Mouse (Mus musculus): ENCODE measurements around the gene Ikbip.

Ikbip gene

GRCm38 (mm10) chr10:91082550-91083392 is at the start of gene Ikbip, which contains the start of gene Apaf1:
TSS of gene Ikbip (plus strand) at chr10:91082940.
TSS of gene Apaf1 (minus strand) at chr10:91082770.
- peak; percentile 96 to 99 for DNase-seq (ENCODE audit: low spot score in 2 of 2)

DNA sequence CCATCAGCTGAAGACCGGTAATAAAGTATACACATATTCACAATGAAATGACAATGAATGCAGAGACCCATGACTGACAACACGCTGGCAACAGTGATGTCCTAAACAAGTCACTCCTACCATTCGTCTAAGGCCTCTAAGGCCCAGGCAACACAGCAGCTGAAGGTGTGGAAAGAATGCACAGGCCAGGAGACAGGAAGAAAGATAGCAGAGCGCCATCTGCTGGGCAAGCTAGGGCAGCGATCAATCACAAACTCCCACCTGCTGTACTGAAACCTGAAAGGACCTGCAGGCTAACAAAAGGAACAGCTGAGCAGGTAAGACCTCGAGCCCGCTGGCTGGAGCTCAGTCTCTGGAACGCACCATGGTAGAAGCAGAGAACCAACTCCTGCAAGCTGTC is 48.8 kb upstream of the Ikbip start:
- DNase-seq (ENCODE audit: low spot score in 2 of 2) = peak; percentile 49 to 78

DNA sequence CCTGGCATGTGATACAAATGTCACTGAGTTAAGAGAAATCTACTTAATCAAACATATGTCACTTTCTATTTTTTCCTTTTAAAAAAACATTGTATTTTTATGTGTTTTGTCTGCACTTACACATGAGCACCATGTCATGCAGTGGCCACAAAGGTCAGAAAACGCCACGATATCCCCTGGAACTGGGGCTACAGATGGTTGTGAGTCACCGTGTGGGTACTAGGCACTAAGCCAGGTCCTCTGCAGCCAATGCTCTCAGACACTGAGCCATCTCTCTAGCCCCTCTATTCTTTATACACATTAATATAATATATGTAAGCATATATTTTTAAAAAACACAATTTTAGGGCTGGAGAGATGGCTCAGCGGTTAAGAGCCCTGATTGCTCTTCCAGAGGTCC is 33.0 kb upstream of the Ikbip start:
- no peak for DNase-seq (ENCODE audit: low spot score in 2 of 2)

DNA sequence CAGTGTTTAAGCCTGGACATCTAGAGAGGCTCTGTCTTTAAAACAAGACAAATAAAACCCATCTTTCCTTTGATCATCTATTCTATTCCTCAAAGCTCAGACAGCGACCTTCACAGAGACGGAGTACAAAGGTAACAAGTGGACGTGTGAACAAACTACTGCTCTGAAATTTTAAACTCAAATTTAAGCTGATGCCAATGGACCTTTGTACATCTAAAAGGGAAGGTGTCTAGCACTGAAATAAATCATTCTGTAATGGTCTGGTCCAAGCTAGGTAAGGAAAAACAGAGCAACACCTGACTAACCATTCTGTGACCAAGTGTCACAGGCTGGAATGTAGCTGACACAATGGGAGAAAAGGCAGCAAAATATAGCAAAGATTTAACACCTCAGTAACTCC is 31.6 kb upstream of the Ikbip start:
- no peak for DNase-seq (ENCODE audit: low spot score in 2 of 2)

DNA sequence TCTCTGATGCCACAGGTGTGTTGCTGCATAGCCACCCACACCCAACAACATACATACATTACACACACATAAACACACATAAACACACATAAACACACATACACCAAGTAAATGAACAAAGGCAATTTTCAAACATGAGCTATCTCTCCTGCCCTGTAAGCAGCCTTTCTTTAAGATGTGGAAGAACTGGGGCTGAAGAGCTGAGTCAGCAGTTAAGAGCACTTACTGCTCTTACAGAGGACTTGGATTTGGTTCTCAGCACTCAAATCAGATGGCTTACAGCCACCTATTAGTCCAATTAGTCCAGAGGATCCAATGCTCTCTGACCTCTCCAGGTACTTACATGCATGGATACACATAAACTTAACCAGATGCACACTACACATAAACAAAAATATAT is 30.0 kb upstream of the Ikbip start:
- DNase-seq (ENCODE audit: low spot score in 2 of 2) = no peak

DNA sequence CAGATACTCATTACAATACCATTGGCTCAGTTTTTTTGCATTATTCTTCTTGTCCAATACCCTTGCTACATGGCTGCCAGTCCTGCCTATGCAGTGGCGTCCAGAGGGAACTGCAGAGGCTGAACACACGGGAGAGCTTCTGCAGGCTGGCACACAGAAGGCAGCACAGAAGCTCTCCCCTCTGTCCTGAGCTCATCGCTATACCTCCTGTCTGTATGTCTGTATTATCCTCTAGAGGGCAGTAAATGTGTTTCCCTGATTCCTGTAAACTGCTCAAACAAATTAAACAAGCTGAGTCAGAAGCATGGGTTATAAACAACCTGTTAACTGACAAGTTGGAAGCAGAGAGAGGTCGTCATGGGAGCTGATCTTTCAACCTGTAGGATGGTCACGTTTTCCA is 22.0 kb upstream of the Ikbip start:
- no peak for DNase-seq (ENCODE audit: low spot score in 2 of 2)

- no peak for DNase-seq (ENCODE audit: low spot score in 2 of 2)
Measured at GRCm38 (mm10) chr10:91062355-91062754, 20.4 kb upstream of the Ikbip start.

DNA sequence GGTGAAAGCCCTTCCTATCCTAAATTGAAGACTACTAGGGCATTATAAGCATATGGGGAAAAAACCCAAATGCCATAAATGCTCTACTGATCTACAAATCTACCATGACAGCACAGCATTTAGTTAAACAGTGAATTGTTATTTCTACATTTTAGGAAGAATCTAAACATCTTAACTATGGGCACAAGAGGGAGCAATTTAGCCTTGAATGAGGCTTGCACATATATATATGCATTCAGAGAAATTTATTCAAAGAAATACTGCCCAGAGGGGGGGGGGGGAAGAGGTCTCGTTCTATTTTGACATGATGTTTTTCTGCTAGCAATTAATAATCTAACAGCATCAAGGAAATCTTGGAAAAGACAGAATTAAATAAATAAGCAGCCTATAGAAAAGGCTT is 11.0 kb upstream of the Ikbip start:
- no peak for DNase-seq (ENCODE audit: low spot score in 2 of 2)

DNA sequence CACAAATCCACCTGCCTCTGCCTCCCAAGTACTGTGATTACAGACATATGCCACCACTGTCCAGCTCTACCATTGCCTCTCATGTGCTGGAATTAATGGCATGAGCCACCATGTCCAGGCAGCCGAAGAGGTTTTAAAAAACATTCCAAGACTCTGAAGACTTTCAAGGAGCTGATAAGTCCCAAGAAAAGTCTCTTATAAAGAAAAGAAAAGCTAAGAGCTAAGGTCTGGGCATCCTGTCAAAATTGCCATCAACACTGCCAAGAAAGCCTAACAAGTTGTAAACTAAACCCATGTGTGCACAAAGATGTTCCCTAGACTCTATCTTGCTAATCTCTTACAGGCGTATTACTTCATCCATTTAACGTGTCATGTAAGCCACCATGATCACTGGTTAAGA is 9.4 kb upstream of the Ikbip start:
- DNase-seq (ENCODE audit: low spot score in 2 of 2) = no peak

DNA sequence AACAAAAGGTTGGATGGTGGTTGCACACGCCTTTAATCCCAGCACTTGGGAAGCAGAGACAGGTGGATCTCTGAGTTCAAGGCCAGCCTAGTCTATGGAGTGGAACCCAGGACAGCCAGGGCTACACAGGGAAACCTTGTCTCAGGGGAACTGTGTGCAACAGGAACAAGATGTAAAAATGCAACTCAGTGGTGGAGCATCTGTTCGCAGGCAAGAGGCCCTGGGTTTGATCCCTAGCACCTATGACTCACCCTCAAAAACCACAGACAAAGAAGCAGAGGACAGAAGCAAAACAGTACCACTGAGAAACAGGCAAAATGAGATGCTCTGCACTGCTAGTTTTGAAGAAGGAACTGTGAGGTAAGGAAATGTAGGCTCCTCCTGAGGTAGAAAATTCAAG is 6.1 kb upstream of the Ikbip start:
- no peak for DNase-seq (ENCODE audit: low spot score in 2 of 2)

DNA sequence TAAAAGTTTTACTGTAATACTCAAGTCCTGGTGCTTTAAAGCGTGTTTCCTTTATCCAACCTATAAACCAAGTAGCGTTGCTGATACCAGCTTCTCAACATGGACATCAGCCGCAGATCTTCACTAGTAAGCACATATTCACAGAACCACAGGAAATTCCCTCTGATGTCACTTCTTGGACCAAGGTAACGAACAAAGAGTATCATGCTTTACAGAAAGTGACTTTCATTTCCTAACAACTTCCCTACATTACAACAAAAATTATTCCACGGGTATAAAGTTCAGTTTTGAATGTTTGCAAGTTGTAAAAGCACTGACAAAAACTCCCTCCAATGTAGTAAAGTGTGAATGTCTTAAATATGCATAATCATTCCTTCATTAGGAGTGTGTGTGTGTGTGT is 2.2 kb upstream of the Ikbip start:
- no peak for DNase-seq (ENCODE audit: low spot score in 2 of 2)

- DNase-seq (ENCODE audit: low spot score in 2 of 2) = no peak
Measured at GRCm38 (mm10) chr10:91081959-91082507, 707 bp upstream of the Ikbip start.

GRCm38 (mm10) chr10:91083393-91083927 is 720 bp downstream of the Ikbip start:
- DNase-seq (ENCODE audit: low spot score in 2 of 2) = no peak

GRCm38 (mm10) chr10:91092812-91093211 is 10.1 kb downstream of the Ikbip start:
- no peak for DNase-seq (ENCODE audit: low spot score in 2 of 2)

DNA sequence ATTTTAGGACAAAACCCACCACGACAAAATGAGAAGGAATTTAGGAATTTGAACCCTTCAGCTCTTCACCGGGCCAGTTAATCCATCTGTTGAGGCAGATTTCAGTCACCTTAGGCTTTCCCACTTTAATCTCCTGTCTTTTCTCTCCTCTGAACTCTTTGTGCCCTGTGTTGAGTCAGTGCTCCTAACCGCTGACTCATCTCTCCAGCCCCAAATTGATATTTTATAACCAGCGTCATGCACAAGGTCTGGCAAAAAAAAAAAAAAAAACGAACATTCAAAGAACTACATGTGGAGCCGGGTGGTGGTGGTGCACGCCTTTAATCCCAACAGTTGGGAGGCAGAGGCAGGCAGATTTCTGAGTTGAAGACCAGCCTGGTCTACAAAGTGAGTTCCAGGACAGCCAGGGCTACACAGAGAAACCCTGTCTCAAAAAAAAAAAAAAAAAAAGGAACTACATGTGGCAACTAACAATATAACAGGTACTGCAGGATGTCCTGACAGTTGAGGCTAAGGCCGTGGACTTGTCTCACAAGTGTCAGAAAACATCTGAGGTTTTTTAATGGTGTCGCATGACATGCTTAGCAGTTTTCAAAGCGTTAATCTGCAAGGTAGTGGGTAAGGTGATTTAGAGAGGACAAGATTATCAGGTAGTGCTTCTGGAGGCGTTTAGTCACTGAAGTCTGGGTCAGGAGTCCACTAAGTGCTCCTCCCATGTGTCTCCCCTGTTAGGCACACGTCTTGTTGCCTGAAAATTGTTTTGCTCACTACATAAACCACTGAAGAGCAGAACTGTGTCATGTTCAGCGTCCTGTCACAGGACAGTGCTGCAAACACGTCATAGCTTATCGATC is 11.7 kb downstream of the Ikbip start:
- DNase-seq (ENCODE audit: low spot score in 2 of 2) = no peak

- DNase-seq (ENCODE audit: low spot score in 2 of 2) = no peak
Measured at GRCm38 (mm10) chr10:91098056-91098455, 15.3 kb downstream of the Ikbip start.

- DNase-seq (ENCODE audit: low spot score in 2 of 2) = no peak
Measured at GRCm38 (mm10) chr10:91100101-91100500, 17.4 kb downstream of the Ikbip start.

- DNase-seq (ENCODE audit: low spot score in 2 of 2) = no peak
Measured at GRCm38 (mm10) chr10:91101936-91102335, 19.2 kb downstream of the Ikbip start.

GRCm38 (mm10) chr10:91102799-91103590 is 20.3 kb downstream of the Ikbip start:
- DNase-seq (ENCODE audit: low spot score in 2 of 2) = no peak

- DNase-seq (ENCODE audit: low spot score in 2 of 2) = no peak
Measured at GRCm38 (mm10) chr10:91105981-91106380, 23.2 kb downstream of the Ikbip start.

GRCm38 (mm10) chr10:91109841-91110240 is 27.1 kb downstream of the Ikbip start:
- no peak for DNase-seq (ENCODE audit: low spot score in 2 of 2)

Measured in left cerebral cortex, adult 9 months (tissue).